Mouse (Mus musculus) midbrain, embryonic 16.5 days (tissue): ENCODE results near the gene Arhgap15. TPM values are rescaled to one million over a fixed set of nuclear protein-coding genes. Genes with fewer than 3 reads are reported as not detected.

ENCODE experiments used
- ATAC-seq: fragments of 200-750 bp; cut with Nextera tagmentation; 2 replicates; pipeline ENCODE4 v1.8.0; 2017; ENCODE audit warnings: moderate TSS enrichment
- H3K27ac ChIP-seq: fragments of 300-500 bp; sonication (generic); 2 replicates; pipeline ENCODE4 v1.5.1; 2014; ENCODE audit warnings: mild to moderate bottlenecking, low read length, mixed read lengths
- H3K27me3 ChIP-seq: fragments of 300-500 bp; sonication (generic); 2 replicates; pipeline ENCODE4 v1.6.1; 2014; ENCODE audit warnings: low read depth, low read length, mixed read lengths; ENCODE audit not compliant: control insufficient read depth, insufficient read depth
- H3K36me3 ChIP-seq: fragments of 300-500 bp; sonication (generic); 2 replicates; pipeline ENCODE4 v1.6.1; 2014; ENCODE audit warnings: mild to moderate bottlenecking, low read length, moderate library complexity, mixed read lengths; ENCODE audit not compliant: control insufficient read depth, insufficient read depth
- H3K4me1 ChIP-seq: fragments of 300-500 bp; sonication (generic); 2 replicates; pipeline ENCODE4 v1.6.1; 2014; ENCODE audit warnings: mild to moderate bottlenecking, low read length, mixed read lengths; ENCODE audit not compliant: control insufficient read depth, insufficient read depth
- H3K4me2 ChIP-seq: fragments of 300-500 bp; sonication (generic); 2 replicates; pipeline ENCODE4 v1.6.1; 2014; ENCODE audit warnings: mild to moderate bottlenecking, low read length, mixed read lengths
- H3K4me3 ChIP-seq: fragments of 300-500 bp; sonication (generic); 2 replicates; pipeline ENCODE4 v1.5.1; 2014; ENCODE audit warnings: low read depth, mild to moderate bottlenecking, low read length, moderate library complexity, mixed read lengths
- H3K9ac ChIP-seq: fragments of 300-500 bp; sonication (generic); 2 replicates; pipeline ENCODE4 v1.6.1; 2014; ENCODE audit warnings: low read depth, low read length, mixed read lengths
- H3K9me3 ChIP-seq: fragments of 300-500 bp; sonication (generic); replicated peaks from 2 replicates; pipeline ENCODE4 v1.6.1; 2014; ENCODE audit warnings: mild to moderate bottlenecking, low read length, mixed read lengths; ENCODE audit not compliant: control insufficient read depth, poor library complexity, severe bottlenecking
- WGBS: fragments of 180-500 bp; shearing (Covaris S2); extraction: QIAGEN DNeasy Blood & Tissue Kit; methylation state at CpG from one replicate; pipeline ENCODE4 v1.1.7; 2014; 5-methylcytosine and 5-hydroxymethylcytosine counted together
- polyA plus RNA-seq: library from polyadenylated mRNA; unstranded; fragments of >200 nt; fragmentation: Nextera tagmentation; extraction: Ambion mirVana; gene quantifications from 2 replicates; pipeline ENCODE4 v1.2.1, GENCODE M21; 2015

Arhgap15 gene
- polyA plus RNA-seq, 1 experiment from 2014 or later, result 1.1 TPM

GRCm38 (mm10) chr2:43939196-43939595 lies 190.6 kb downstream of the Arhgap15 start:
- Histone ChIP-seq H3K4me1 (no peaks in the 10 kb centered on the region), H3K9ac (no peak overlapping the region), H3K4me3 (no peak overlapping the region), H3K36me3 (no peaks in the 10 kb centered on the region), H3K27ac (no peak overlapping the region), H3K4me2 (no peak overlapping the region), H3K9me3 (no peaks in the 10 kb centered on the region), H3K27me3 (no peaks in the 10 kb centered on the region)
- no peak for ATAC-seq
- 88% methylated on average over 5 of the region's 5 CpGs for WGBS

DNA sequence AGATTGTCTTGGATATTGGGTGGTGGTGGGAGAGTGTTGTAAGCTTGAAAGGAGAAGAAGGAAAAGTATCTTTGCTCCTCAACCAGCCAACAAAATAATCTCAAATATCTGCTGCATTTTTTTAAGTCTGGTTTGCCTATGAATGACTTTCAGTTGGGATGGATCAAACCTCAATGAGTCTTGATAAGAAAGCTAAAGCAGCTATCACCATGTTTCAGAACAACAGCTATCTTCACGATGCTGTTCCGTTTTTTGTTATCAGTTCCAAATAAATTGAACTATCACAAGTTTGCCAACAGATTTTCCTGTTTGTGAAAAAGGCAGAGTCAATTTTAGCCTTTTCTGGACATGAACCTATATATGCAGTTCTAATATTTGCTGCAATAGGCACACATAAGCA lies 197.1 kb downstream of the Arhgap15 start:
- no peak overlapping the region for H3K9ac ChIP-seq
- H3K27ac ChIP-seq, result no peak overlapping the region
- 94% methylated on average over 2 of the region's 2 CpGs for WGBS
- no peak overlapping the region for H3K4me3 ChIP-seq
- no peaks in the 10 kb centered on the region for H3K36me3 ChIP-seq
- H3K4me2 ChIP-seq, result no peak overlapping the region
- H3K27me3 ChIP-seq, result no peaks in the 10 kb centered on the region
- no peak for ATAC-seq
- no peaks in the 10 kb centered on the region for H3K9me3 ChIP-seq
- H3K4me1 ChIP-seq, result no peaks in the 10 kb centered on the region

GRCm38 (mm10) chr2:43949775-43950492 lies 201.3 kb downstream of the Arhgap15 start:
- Histone ChIP-seq H3K4me3 (no peak overlapping the region), H3K27me3 (no peaks in the 10 kb centered on the region), H3K4me2 (no peak overlapping the region), H3K9me3 (no peaks in the 10 kb centered on the region), H3K4me1 (no peaks in the 10 kb centered on the region), H3K36me3 (no peaks in the 10 kb centered on the region), H3K9ac (no peak overlapping the region), H3K27ac (no peak overlapping the region)
- WGBS, result 88% methylated on average over 13 of the region's 13 CpGs
- ATAC-seq, result no peak

GRCm38 (mm10) chr2:43950741-43951140 lies 202.1 kb downstream of the Arhgap15 start:
- no peak for ATAC-seq
- no peak overlapping the region for H3K4me3 ChIP-seq
- H3K27ac ChIP-seq, result no peak overlapping the region
- no peaks in the 10 kb centered on the region for H3K9me3 ChIP-seq
- 81% methylated on average over 6 of the region's 6 CpGs for WGBS
- H3K9ac ChIP-seq, result no peak overlapping the region
- no peak overlapping the region for H3K4me2 ChIP-seq
- H3K4me1 ChIP-seq, result no peaks in the 10 kb centered on the region
- H3K36me3 ChIP-seq, result no peaks in the 10 kb centered on the region
- no peaks in the 10 kb centered on the region for H3K27me3 ChIP-seq

DNA sequence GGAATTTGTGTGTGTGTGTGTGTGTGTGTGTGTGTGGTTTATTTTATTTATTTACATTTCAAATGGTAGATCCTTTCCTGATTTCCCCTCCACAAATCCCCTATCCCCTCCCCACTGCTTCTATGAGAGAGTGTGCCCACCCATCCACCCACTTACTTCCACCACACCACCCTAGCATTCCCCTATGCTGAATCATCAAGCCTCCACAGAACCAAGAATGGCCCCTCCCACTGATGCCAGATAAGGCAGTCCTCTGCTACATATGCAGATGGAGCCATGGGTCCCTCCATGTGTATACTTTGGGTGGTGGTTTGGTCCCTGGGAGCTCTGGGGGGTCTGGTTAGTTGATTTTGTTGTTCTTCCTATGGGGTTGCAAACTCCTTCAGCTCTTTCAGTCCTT lies 210.6 kb downstream of the Arhgap15 start:
- H3K4me2 ChIP-seq, result no peak overlapping the region
- H3K9ac ChIP-seq, result no peak overlapping the region
- no peak overlapping the region for H3K4me3 ChIP-seq
- H3K27me3 ChIP-seq, result no peaks in the 10 kb centered on the region
- H3K4me1 ChIP-seq, result no peaks in the 10 kb centered on the region
- no peaks in the 10 kb centered on the region for H3K9me3 ChIP-seq
- no peak for ATAC-seq
- H3K27ac ChIP-seq, result no peak overlapping the region
- no peaks in the 10 kb centered on the region for H3K36me3 ChIP-seq

- H3K9me3 ChIP-seq, result no peaks in the 10 kb centered on the region
- H3K9ac ChIP-seq, result no peak overlapping the region
- ATAC-seq, result no peak
- H3K4me3 ChIP-seq, result no peak overlapping the region
- H3K27me3 ChIP-seq, result no peaks in the 10 kb centered on the region
- WGBS, result 77% methylated on average over 5 of the region's 5 CpGs
- no peaks in the 10 kb centered on the region for H3K4me1 ChIP-seq
- no peaks in the 10 kb centered on the region for H3K36me3 ChIP-seq
- no peak overlapping the region for H3K4me2 ChIP-seq
- no peak overlapping the region for H3K27ac ChIP-seq
Observed at GRCm38 (mm10) chr2:43962466-43962865, 213.8 kb downstream of the Arhgap15 start.

DNA sequence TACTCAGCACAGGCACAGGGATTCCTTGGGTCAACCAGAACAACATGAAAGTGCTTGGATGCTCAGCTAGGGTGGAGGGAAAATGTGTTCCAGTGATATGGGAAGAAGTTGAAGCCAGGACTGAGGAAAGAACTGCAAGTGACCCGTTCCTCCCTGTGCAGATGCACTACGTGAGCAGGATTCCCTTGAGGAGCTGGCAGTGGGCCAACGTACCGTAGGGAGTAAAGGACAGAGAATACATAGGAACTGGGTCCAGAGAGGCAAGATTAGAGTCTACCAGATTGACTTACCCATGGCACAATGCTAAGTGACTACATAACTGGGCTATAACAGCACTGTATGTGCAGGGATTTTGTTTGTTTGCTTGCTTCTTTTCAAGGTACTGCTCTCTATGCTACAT lies 220.0 kb downstream of the Arhgap15 start:
- WGBS, result 63% methylated on average over 4 of the region's 4 CpGs
- H3K27ac ChIP-seq, result no peak overlapping the region
- no peak overlapping the region for H3K4me2 ChIP-seq
- H3K27me3 ChIP-seq, result no peaks in the 10 kb centered on the region
- H3K9me3 ChIP-seq, result no peaks in the 10 kb centered on the region
- no peak overlapping the region for H3K9ac ChIP-seq
- H3K4me1 ChIP-seq, result no peaks in the 10 kb centered on the region
- H3K36me3 ChIP-seq, result no peaks in the 10 kb centered on the region
- H3K4me3 ChIP-seq, result no peak overlapping the region
- no peak for ATAC-seq

GRCm38 (mm10) chr2:43977732-43978131 lies 229.1 kb downstream of the Arhgap15 start:
- peak overlapping the region; percentile 36 for H3K4me2 ChIP-seq

DNA sequence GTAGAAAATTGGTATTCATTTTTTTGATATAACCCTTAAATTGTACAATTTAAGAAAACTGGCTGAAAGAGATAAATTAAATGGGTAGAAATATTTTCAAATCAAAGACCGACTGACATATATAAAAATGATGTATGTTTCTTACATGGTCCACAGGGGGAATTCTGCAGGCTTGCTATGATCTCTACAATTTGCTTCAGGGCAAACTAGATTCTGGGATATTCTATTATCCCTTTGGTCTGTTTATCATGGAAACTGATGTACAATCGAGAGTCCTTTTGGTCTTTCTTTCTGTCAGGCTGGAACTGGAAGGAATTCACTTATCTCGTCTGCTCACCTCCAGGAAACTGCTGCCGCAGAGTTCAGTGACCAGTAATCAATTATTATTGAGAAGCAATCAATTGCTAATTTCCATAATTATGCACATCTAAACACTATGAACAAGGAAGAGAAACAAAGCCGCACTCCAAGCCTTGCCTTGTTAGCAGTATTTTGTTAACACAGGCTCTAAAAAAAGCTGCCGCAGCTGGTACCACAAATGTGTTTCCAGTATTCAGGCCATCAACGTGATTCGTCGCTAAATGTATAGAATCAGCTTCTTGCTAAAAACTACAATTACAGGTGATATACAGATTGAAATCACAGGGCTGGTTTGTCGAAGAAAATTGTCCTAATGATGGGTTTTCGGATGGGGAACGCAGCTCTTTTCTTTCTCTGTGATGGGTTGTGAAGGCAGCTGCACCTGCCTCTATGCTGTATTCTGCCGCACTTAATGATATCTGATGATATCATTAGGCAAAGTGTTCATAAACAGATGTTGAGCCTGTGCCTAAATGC lies 229.8 kb downstream of the Arhgap15 start:
- H3K9ac ChIP-seq, result no peak overlapping the region

More at GRCm38 (mm10) chr2:43977732-43978131, 229.1 kb downstream of the Arhgap15 start:
- 62% methylated on average over 11 of the region's 11 CpGs for WGBS
- Histone ChIP-seq H3K4me3 (no peak overlapping the region), H3K4me1 (peaks cover 3% of the 10 kb centered on the region; the same call in 1 of the 2 replicates), H3K27me3 (no peaks in the 10 kb centered on the region), H3K27ac (peak overlapping the region; percentile 17; the same call in 1 of the 2 replicates), H3K36me3 (no peaks in the 10 kb centered on the region), H3K9me3 (no peaks in the 10 kb centered on the region), H3K9ac (no peak overlapping the region)
- ATAC-seq, result peak; percentile 60

More for the DNA sequence above, 229.8 kb downstream of the Arhgap15 start:
- no peak overlapping the region for H3K4me2 ChIP-seq
- H3K4me3 ChIP-seq, result no peak overlapping the region
- peaks cover 3% of the 10 kb centered on the region; the same call in 1 of the 2 replicates for H3K4me1 ChIP-seq
- 74% methylated on average over 13 of the region's 13 CpGs for WGBS
- H3K9me3 ChIP-seq, result no peaks in the 10 kb centered on the region
- H3K27ac ChIP-seq, result no peak overlapping the region
- H3K36me3 ChIP-seq, result no peaks in the 10 kb centered on the region
- no peaks in the 10 kb centered on the region for H3K27me3 ChIP-seq
- no peak for ATAC-seq
